Mouse (Mus musculus) forebrain, embryonic 14.5 days (tissue): ENCODE data around the gene Lrrc8d. TPM values are rescaled to one million over a fixed set of nuclear protein-coding genes. Genes with fewer than 3 reads are reported as not detected.

ENCODE experiments used
- ATAC-seq: fragments of 200-750 bp; cut with Nextera tagmentation; 2 replicates; pipeline ENCODE4 v1.8.0; 2017; ENCODE audit warnings: mild to moderate bottlenecking, moderate library complexity
- DNase-seq: peaks from one replicate; pipeline ENCODE4 v3.0.0-alpha.2; 2015; ENCODE audit warnings: low spot score
- H3K27ac ChIP-seq: fragments of 300-500 bp; sonication (generic); 2 replicates; pipeline ENCODE4 v1.5.1; 2014; ENCODE audit warnings: low read depth, mild to moderate bottlenecking, control low read depth, low read length, moderate library complexity
- H3K27me3 ChIP-seq: fragments of 300-500 bp; sonication (generic); replicated peaks from 2 replicates; pipeline ENCODE4 v1.6.1; 2014; ENCODE audit warnings: low read length, control low read depth, mixed read lengths; ENCODE audit not compliant: control insufficient read depth, insufficient read depth
- H3K36me3 ChIP-seq: fragments of 300-500 bp; sonication (generic); 2 replicates; pipeline ENCODE4 v1.6.1; 2014; ENCODE audit warnings: low read length, control low read depth; ENCODE audit not compliant: control insufficient read depth, insufficient read depth
- H3K4me1 ChIP-seq: fragments of 300-500 bp; sonication (generic); 2 replicates; pipeline ENCODE4 v1.6.1; 2014; ENCODE audit warnings: antibody characterized with exemption, low read length, control low read depth; ENCODE audit not compliant: control insufficient read depth, insufficient read depth
- H3K4me2 ChIP-seq: fragments of 300-500 bp; sonication (generic); 2 replicates; pipeline ENCODE4 v1.6.1; 2014; ENCODE audit warnings: mild to moderate bottlenecking, control low read depth, low read length
- H3K4me3 ChIP-seq: fragments of 300-500 bp; sonication (generic); 2 replicates; pipeline ENCODE4 v1.5.1; 2014; ENCODE audit warnings: low read depth, low read length, control low read depth
- H3K9ac ChIP-seq: fragments of 300-500 bp; sonication (generic); 2 replicates; pipeline ENCODE4 v1.6.1; 2014; ENCODE audit warnings: mild to moderate bottlenecking, low read length, control low read depth, moderate library complexity
- H3K9me3 ChIP-seq: fragments of 300-500 bp; sonication (generic); replicated peaks from 2 replicates; pipeline ENCODE4 v1.6.1; 2016; ENCODE audit warnings: low read length, control low read depth, mixed read lengths; ENCODE audit not compliant: control insufficient read depth
- WGBS: fragments of 180-500 bp; shearing (Covaris S2); extraction: QIAGEN DNeasy Blood & Tissue Kit; methylation state at CpG from one replicate; pipeline ENCODE4 v1.1.7; 2014; 5-methylcytosine and 5-hydroxymethylcytosine counted together
- polyA plus RNA-seq: library from polyadenylated mRNA; unstranded; fragments of >200 nt; fragmentation: Nextera tagmentation; extraction: Ambion mirVana; gene quantifications from 2 replicates; pipeline ENCODE4 v1.2.1, GENCODE M21; 2014

The Lrrc8d gene
- polyA plus RNA-seq, 1 experiment from 2014 or later: 23.3 TPM

DNA sequence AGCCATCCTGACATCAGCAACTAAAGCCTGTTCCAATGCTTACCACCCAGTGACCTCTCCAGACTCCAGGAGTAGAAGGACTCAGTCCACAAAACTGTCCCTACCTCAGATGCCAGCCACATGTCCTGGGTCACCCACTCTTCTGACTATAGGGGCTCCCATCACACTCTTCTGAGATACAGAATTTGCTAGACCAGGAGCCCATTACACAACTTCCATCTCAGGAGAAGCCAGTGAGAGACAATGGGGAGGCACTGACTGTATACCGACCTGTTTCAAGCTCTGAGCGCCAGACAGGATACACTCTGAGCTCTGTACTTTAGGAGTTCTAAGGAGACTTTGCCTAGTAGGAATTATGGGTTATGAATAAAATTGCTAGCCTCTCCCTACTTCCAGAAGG lies 30.7 kb upstream of the Lrrc8d start:
- Histone ChIP-seq H3K9ac (no peak overlapping the region), H3K4me2 (no peak overlapping the region), H3K9me3 (no peaks in the 10 kb centered on the region), H3K36me3 (no peaks in the 10 kb centered on the region), H3K4me3 (no peak overlapping the region), H3K27ac (no peak overlapping the region), H3K27me3 (no peaks in the 10 kb centered on the region), H3K4me1 (no peaks in the 10 kb centered on the region)
- ATAC-seq (no peak), DNase-seq (no peak)
- 87% methylated on average over 2 of the region's 2 CpGs for WGBS

DNA sequence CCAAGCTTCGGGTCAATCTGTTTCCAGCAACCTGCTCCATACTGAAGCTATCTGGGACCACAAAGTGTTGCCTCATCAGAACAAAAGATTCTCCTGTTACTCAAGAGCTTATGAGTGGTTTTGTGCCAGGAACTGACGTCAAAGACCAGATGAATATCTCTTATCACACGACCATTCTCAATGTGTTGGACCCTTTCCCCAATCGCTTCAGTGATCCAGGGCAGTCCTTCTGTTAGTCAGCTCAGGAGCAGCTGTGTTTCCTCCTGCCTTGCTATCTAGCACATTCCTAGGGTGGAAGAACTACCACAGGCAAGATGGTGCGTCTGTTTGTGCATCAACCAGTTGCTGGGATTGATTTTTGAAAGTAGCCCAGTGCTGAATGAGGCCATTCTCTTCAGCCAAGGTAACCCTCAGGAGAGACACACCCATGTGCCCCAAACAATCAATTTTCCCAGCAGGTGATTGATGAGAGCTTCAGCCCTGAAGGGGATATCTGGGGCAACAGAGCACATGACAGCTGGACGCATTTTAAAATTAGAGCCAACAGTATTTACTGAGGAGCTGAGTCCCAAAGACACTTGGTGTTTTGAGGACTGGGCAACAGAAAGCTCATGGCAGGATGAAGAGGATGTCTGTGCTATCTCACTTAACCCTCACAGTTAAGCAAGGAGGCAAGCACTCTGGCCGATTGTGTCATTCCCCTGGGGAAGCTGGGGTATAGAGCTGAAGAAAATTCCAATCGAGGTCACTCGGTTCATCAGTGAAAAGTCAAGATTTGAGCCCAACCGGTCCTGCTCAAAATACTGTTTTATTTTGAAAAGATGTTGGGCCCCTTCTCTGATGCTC lies 30.0 kb upstream of the Lrrc8d start:
- WGBS: 80% methylated on average over 10 of the region's 10 CpGs
- H3K4me1 ChIP-seq: no peaks in the 10 kb centered on the region
- no peak for ATAC-seq
- no peak overlapping the region for H3K4me2 ChIP-seq
- no peak for DNase-seq
- H3K27me3 ChIP-seq: no peaks in the 10 kb centered on the region
- no peak overlapping the region for H3K4me3 ChIP-seq
- H3K9ac ChIP-seq: no peak overlapping the region
- no peaks in the 10 kb centered on the region for H3K9me3 ChIP-seq
- H3K27ac ChIP-seq: no peak overlapping the region
- H3K36me3 ChIP-seq: no peaks in the 10 kb centered on the region

DNA sequence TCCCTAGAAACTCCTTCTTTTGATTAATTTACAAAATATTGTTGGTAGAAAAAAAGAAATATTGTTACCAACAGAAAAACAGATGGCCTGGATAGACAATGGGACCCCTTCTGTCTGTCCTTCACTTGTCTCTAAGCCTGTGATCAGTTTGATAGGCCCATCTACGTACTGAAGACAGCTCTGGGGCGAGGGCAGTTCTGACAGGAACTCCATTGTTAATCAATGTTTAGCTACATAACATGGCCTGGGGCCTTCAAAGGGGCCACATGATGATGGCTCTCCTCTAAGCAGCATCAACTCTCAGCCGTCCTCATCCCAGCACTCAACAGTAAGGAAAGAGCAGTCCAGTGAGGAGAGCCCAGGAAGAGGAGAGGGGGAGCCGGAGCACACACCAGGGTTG lies 27.4 kb upstream of the Lrrc8d start:
- Histone ChIP-seq H3K9me3 (no peaks in the 10 kb centered on the region), H3K36me3 (no peaks in the 10 kb centered on the region), H3K27me3 (no peaks in the 10 kb centered on the region), H3K4me3 (no peak overlapping the region), H3K27ac (no peak overlapping the region), H3K4me2 (no peak overlapping the region), H3K9ac (no peak overlapping the region), H3K4me1 (no peaks in the 10 kb centered on the region)
- ATAC-seq (no peak), DNase-seq (no peak)
- 53% methylated on average over 4 of the region's 4 CpGs for WGBS

DNA sequence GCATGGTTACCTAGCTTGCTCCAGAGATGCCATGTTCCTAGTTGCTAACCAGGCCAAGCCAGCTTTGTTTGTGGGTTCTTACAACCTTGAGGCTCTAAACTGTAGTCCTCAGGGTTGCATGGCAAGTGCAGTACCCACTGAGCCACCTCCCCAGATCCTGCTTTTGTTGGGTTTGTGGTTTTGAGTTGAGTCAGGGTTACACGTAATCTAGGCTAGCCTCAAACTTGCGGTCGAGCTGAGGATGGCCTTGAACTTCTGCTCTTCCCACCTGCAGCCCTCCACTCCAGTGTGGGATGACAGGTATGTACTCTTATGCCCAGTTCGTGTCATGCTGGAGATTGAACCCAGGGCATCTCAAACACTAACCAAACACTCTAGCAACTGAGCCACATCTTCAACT lies 24.3 kb upstream of the Lrrc8d start:
- ATAC-seq (no peak), DNase-seq (no peak)
- H3K4me1 ChIP-seq: peaks cover 6% of the 10 kb centered on the region; the same call in 1 of the 2 replicates
- H3K9me3 ChIP-seq: no peaks in the 10 kb centered on the region
- H3K4me2 ChIP-seq: no peak overlapping the region
- no peaks in the 10 kb centered on the region for H3K27me3 ChIP-seq
- no peak overlapping the region for H3K9ac ChIP-seq
- no peak overlapping the region for H3K4me3 ChIP-seq
- WGBS: 92% methylated on average over 4 of the region's 4 CpGs
- H3K36me3 ChIP-seq: no peaks in the 10 kb centered on the region
- no peak overlapping the region for H3K27ac ChIP-seq

DNA sequence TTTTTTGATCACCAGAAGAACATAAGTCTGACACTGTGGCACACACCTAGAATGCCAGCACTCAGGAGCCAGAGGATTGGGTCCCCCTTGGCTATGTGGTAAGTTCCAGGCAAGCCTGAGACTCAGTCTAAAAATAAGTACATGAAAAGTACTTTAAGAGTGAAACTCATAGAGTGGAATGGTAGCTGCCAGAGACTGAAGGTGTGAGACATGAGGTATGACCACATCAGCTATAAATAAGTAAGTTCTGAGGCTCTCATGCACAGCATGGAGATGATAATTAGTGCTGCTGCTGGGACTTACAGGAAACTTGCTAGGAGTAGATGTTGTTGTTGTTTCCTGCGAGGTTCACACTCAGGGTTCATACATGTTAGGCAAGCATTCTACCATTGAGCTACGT lies 22.7 kb upstream of the Lrrc8d start:
- no peak overlapping the region for H3K27ac ChIP-seq
- DNase-seq (no peak), ATAC-seq (no peak)
- 82% methylated on average over 2 of the region's 2 CpGs for WGBS
- no peaks in the 10 kb centered on the region for H3K36me3 ChIP-seq
- H3K9ac ChIP-seq: no peak overlapping the region
- H3K4me2 ChIP-seq: no peak overlapping the region
- H3K4me3 ChIP-seq: no peak overlapping the region
- peaks cover 6% of the 10 kb centered on the region; the same call in 1 of the 2 replicates for H3K4me1 ChIP-seq
- H3K27me3 ChIP-seq: no peaks in the 10 kb centered on the region
- H3K9me3 ChIP-seq: no peaks in the 10 kb centered on the region

DNA sequence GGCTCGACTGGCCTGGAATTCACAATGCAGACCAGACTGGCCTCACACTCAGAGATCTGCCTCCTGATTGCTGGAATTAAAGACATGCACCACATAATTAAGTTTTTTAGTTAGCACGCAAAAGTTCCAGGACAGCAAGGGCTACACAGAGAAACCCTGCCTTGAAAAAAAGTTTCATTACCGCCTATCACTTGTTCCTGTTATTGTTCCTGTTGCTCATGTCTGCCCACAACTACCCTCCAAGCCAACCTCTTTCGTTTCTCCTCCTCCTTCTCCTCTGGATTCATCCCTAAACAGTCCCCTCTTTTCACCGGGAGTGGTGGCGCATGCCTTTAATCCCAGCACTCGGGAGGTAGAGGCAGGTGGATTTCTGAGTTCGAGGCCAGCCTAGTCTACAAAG lies 21.5 kb upstream of the Lrrc8d start:
- ATAC-seq (no peak), DNase-seq (no peak)
- no peak overlapping the region for H3K27ac ChIP-seq
- no peak overlapping the region for H3K4me2 ChIP-seq
- H3K36me3 ChIP-seq: no peaks in the 10 kb centered on the region
- peaks cover 6% of the 10 kb centered on the region; the same call in 1 of the 2 replicates for H3K4me1 ChIP-seq
- no peak overlapping the region for H3K9ac ChIP-seq
- no peak overlapping the region for H3K4me3 ChIP-seq
- WGBS: 83% methylated on average over 8 of the region's 8 CpGs
- no peaks in the 10 kb centered on the region for H3K27me3 ChIP-seq
- H3K9me3 ChIP-seq: no peaks in the 10 kb centered on the region

DNA sequence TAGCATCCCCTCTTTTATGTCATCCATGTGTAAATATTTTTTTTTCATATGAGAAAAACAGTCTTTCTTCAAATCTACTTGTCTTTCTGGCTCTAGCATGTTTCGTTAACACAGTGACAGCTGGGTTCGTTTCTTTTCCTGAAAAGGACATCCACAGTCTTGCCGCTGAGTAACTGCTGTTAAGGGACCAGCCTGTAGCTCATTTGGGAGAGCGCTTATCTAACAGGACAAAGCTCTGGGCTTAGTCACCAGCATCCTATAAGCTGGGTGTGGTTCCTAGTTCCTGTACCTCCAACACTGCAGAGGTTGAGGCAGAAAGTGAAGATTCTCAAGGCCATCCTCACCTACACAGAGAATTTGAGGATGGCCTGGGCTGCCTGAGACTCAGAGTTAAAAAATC lies 20.5 kb upstream of the Lrrc8d start:
- Histone ChIP-seq H3K9ac (no peak overlapping the region), H3K4me3 (no peak overlapping the region), H3K36me3 (no peaks in the 10 kb centered on the region), H3K4me1 (peaks cover 6% of the 10 kb centered on the region; the same call in 1 of the 2 replicates), H3K4me2 (no peak overlapping the region), H3K9me3 (no peaks in the 10 kb centered on the region), H3K27ac (no peak overlapping the region), H3K27me3 (no peaks in the 10 kb centered on the region)
- ATAC-seq: no peak
- 63% methylated on average over 4 of the region's 4 CpGs for WGBS
- no peak for DNase-seq

DNA sequence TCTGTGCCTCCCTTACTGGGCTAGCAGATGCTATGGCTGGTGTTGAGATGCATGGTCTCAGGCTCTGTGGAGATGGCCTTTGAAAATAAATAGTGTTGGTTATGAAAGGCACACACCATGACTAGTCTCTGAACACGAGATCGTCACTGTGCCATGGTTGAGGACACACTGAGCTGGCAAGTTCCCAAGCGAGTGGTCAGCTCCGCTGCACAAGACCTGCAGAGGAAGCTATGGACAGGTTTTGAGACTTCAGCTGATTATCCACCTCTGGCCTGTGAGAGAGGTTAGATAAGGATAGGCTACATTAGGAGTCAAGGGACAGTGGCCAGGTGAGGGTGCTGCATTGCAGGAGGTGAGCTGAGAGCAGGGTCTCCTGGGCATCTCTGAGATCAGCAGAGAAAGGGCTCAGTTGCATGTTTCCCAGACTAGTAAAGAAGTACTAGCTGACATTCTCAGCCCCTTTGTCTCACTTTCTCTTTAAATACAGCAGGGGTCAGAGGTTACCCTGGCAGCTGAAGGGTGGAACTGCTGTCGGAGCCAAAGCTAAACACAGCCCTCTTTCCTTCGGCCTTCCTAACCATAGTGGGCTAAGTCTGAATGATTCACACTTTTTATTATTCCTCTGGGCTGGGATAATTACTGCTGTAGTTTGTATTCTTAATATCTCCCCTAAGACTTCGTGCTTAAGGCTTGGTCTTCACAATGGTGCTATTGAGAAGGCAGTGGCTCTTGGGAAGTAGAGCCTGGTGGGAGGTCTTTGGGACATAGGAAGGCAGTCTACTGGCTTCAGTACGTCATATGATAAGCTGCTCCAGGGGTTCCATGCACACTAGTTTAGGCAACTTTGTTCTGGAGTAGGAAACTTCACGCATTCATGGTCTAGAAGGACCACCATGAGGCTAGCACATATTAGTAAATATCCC lies 19.6 kb upstream of the Lrrc8d start:
- no peak for DNase-seq
- 45% methylated on average over 9 of the region's 9 CpGs for WGBS

More for the DNA sequence above, 19.6 kb upstream of the Lrrc8d start:
- H3K27me3 ChIP-seq: no peaks in the 10 kb centered on the region
- H3K36me3 ChIP-seq: no peaks in the 10 kb centered on the region
- peaks cover 6% of the 10 kb centered on the region; the same call in 1 of the 2 replicates for H3K4me1 ChIP-seq
- H3K27ac ChIP-seq: no peak overlapping the region
- H3K4me3 ChIP-seq: no peak overlapping the region
- H3K4me2 ChIP-seq: no peak overlapping the region
- no peak overlapping the region for H3K9ac ChIP-seq
- no peaks in the 10 kb centered on the region for H3K9me3 ChIP-seq
- ATAC-seq: no peak
